Mouse (Mus musculus): ENCODE results near the gene Shank2. TPM values are rescaled to one million over a fixed set of nuclear protein-coding genes. Genes with fewer than 3 reads are reported as not detected.

Gene Shank2
- total RNA-seq, 2 experiments from 2014 or later = 113 to 116 TPM

DNA sequence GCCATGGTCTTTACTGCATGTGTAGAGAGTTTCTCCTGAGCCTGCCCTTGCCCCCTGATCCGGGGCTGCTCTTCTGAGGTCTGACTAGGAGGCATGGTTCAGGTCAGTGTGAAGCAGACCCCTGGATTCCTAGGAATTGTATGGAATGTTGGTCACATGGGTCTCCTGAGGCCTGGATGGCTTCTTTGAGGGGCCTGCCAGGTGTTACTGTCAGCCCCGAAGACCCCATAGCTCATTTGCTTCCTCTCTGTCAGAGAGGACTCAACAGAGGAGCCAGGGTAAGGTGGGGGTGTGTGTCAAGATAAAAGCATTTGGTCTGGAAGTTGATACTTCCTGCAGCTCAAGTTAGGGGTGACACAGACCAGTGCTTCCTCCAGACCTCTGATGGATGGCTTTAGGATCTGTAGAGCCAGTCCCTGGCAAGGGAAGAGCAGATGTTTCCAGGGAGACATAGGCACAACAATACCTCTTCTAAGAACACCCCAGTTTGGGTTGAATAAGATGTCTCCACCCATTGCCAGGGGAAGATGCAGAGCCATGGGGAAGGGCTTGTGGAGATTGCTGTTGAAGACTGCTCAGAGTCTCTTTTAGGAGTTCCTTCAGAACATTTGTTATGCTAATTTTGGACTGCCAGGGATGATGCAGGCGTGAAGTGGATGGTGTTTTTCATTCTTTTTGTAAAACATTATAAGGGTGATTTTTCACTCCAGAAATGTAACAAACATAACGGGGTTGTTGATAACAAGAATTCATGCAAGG lies 100.7 kb downstream of the Shank2 start:
- no peak for DNase-seq (ENCODE audit: low spot score in 2 of 2)

GRCm38 (mm10) chr7:144105952-144106351 lies 104.2 kb downstream of the Shank2 start:
- no peak for DNase-seq (ENCODE audit: low spot score in 2 of 2)

DNA sequence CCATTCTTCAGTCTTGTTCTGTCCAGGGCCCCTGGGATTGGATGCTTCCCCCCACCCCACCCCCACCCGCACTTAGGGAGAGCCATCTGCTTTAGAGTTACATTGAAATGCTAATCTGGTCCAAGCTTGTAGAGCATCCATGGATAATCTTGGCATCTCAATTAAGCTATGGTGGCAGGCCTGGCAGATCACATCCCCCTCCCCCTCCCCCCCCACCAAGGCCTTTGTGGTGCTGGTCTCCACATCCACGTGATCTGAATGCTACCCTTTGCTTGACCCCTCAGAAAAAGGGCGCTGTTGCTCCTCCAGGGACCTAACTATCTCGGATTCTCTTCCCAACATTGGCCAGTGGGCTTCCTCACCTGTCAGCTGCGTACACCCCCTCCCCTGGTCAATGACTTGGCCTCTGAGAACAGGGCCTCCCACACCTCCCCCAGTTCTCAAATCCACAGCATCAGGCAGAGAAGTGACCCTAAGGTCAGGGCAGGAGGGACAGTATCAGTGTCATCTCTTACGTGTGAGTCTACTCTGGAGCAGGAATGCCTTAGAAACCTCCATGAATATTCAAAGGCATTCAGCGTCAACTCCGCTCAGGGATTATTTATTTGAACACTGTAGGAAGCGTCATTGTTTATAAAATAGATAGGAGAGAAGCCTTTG lies 104.8 kb downstream of the Shank2 start:
- no peak for DNase-seq (ENCODE audit: low spot score in 2 of 2)

- DNase-seq (ENCODE audit: low spot score in 2 of 2) = no peak
These were observed 106.4 kb downstream of the Shank2 start for GRCm38 (mm10) chr7:144108141-144108540.

- DNase-seq (ENCODE audit: low spot score in 2 of 2) = no peak
These were observed 109.4 kb downstream of the Shank2 start for GRCm38 (mm10) chr7:144111026-144111604.

GRCm38 (mm10) chr7:144111981-144112380 lies 110.3 kb downstream of the Shank2 start:
- no peak for DNase-seq (ENCODE audit: low spot score in 2 of 2)

DNA sequence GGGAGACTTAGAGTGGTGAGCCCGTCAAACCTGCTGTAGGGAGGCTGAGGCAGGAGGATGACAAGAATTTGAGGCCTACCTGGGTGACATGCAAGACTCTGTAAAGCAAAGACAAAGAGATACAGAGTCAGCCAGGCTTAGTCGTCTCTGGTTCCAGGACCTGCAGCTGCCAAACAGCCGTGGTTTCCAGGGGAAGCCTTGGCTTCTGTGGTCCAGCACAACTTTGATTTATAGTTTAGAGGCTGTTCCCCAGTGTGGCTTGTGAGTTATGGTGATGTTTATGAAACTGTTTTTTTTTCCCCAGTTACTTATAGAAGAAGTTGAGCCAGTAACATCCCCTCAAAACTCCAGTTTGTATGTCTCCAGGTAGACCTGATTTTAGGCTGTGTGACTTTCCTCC lies 112.5 kb downstream of the Shank2 start:
- DNase-seq (ENCODE audit: low spot score in 2 of 2) = no peak

GRCm38 (mm10) chr7:144119562-144119961 lies 117.8 kb downstream of the Shank2 start:
- DNase-seq (ENCODE audit: low spot score in 2 of 2) = no peak

- peak; percentile 31 to 46 for DNase-seq (ENCODE audit: low spot score in 2 of 2)
These were observed 131.1 kb downstream of the Shank2 start for GRCm38 (mm10) chr7:144132699-144133387.

- no peak for DNase-seq (ENCODE audit: low spot score in 2 of 2)
These were observed 131.8 kb downstream of the Shank2 start for GRCm38 (mm10) chr7:144133388-144133998.

DNA sequence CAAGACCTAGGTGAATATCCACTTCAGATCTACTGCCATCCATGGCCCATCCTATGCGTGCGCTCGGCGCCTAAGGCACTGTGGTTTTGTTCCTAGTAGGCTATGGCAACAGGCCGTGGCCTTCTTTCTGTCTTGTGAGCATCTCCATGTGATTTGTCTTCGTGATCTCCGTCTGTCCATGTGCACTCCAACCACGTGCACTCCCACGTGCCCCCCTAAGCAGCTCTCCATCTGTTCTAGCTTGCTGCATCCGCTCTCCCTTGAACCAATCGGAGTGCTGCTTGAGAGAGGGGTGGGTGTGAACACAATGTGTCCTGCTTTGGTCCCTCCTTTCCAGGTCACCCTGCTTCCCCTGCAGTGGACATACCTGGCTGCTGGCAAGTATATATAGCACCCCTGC lies 133.0 kb downstream of the Shank2 start:
- no peak for DNase-seq (ENCODE audit: low spot score in 2 of 2)

DNA sequence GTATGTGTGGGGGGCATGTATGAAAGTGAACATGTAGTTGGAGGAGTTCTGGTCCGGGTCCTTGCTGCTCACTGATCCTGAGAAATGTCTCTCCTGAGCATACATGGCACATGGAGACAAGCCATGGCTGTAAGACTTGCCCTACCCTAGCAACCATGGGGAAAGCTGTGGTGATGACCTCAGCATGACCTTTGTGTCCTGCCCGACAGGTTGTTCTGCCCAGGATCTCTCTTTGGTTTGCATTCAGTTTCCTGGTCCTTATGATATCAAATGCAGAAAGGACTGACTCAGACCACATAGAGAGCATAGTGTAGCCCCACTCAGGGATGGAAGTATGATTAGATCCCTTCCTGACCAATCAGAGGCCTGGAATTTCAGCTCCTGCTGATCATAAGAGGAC lies 136.1 kb downstream of the Shank2 start:
- DNase-seq (ENCODE audit: low spot score in 2 of 2) = no peak

DNA sequence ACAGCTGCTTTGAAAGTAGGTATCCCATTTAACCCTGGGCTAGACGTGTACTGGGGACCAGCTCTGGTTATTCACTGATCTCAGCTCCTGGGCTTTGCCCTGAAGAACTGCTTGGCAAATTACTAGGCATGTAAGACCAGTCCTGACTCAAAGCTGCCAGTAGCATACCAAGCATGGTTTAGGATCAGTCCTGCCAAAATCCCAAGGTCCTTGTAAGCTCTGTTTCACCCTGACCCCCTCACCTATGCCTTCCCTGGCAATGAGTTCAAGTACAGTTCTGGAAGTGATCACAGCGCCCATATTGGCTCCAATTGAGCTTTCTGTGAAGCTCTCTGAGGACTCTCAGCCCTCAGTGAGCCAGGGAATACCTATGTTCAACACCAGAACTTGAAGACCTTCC lies 136.7 kb downstream of the Shank2 start:
- no peak for DNase-seq (ENCODE audit: low spot score in 2 of 2)

DNA sequence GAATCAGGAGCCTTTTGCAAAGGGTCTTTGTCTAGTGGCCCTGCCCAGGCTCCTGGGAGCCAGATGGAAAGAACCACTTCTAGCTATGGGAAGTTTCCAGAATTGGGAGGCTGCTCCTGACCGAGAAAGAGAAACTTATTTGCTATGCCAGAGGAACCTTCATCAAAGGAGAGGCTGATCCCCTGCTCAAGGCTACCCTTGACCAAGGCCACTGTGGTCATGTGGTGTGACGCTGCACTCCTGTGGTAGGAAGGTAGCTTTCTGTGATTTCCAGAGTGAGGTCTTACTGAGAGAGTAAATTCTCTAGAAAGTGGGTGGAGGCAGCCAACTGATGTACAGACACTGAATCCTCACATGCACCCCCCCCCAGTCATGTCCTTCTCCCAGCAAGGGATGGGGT lies 138.0 kb downstream of the Shank2 start:
- DNase-seq (ENCODE audit: low spot score in 2 of 2) = no peak

- no peak for DNase-seq (ENCODE audit: low spot score in 2 of 2)
These were observed 138.7 kb downstream of the Shank2 start for GRCm38 (mm10) chr7:144140470-144140869.

- DNase-seq (ENCODE audit: low spot score in 2 of 2) = no peak
These were observed 140.3 kb downstream of the Shank2 start for GRCm38 (mm10) chr7:144142036-144142435.

DNA sequence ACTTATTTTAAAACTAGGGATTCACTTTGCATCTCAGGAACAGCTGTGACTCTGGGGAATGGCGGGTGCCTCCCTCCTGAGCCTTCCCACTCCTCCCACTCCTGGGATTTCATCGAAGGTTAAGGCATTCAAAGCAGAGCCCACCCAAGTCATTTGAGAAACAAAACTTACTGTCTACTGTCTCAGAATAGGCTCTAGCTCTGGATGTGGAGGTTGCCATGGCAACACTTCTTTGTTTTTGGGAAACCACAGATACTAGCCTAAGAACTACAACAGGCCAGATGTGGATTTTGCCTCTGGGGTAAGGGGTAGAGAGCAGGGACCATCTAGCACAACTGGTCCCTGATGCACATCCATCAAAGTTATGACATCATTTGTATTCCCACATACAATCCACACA lies 142.2 kb downstream of the Shank2 start:
- DNase-seq (ENCODE audit: low spot score in 2 of 2) = no peak

DNA sequence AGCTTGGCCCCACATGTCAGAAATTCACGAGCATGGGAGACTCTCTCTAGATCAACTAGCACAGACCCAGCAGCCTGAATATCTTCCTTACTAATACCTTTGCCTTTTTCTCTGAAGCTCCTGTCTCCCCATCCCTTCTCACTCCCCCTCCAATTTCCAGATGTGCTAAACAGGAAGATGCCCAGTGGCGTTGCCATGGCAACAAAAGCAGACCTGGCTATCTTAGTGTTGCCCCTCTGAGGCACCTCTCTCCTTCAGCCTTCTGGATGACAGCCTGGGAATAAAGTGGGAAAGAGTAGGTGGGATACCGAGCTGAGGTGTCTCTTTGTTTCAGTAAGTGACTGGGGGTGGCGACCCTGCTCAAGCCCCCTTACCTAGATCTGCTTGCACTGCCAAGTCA lies 146.4 kb downstream of the Shank2 start:
- no peak for DNase-seq (ENCODE audit: low spot score in 2 of 2)

DNA sequence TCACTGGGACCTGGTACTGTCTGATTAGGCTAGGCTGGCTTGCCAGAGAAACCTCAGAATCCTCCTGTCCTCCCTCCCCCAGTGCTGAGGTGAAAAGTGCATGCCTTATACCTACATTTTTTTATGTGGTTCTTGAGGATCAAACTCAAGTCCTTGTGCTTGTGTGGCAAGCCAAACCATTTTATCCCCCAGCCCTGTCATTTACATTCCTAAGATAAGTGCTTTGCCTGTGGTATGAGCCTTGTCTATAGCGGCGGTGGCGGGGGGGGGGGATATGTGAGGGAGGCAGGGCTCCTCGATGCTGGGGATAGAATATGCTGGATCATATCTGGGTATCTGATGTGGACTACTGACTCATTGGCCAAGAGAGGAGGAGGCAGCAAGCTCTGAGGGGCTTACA lies 151.4 kb downstream of the Shank2 start:
- DNase-seq (ENCODE audit: low spot score in 2 of 2) = no peak

DNA sequence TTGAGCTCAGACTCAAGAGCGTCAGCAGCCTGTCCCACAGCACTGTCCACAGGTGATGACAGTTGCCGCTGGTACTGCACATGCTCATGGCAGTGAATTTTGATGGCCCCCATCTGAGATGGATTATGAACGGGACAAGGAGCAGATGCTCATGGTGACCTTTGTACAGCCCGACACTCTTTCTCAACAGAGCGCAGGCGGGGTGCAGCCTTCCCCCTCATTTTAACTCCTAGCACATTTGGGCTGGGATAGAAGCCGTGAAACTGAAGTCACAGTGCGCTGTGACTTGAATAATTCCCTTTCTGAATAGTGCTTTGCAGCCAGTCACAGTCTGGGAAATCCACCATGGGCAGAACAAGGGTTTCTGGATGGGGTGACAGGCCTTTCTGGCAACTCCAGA lies 152.0 kb downstream of the Shank2 start:
- no peak for DNase-seq (ENCODE audit: low spot score in 2 of 2)

DNA sequence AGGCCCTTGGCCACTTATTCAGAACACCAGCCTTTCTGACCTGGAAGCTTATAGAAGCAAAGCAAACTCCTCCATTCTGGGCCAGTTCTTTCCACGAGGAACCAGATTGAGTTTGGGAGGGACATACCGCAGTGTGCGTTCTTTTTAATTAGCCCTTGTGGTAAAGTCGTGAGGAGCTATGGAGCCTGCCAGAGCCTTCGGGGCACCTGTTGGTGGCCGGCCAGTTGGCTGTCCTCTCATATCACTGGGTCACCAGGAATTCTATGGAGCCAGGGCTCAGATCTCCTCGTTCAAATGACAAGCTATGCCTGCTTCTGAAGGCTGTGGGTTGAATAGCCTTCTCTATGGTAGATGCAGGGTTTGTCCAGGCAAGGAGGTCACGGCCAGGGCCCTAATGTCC lies 156.2 kb downstream of the Shank2 start:
- no peak for DNase-seq (ENCODE audit: low spot score in 2 of 2)

DNA sequence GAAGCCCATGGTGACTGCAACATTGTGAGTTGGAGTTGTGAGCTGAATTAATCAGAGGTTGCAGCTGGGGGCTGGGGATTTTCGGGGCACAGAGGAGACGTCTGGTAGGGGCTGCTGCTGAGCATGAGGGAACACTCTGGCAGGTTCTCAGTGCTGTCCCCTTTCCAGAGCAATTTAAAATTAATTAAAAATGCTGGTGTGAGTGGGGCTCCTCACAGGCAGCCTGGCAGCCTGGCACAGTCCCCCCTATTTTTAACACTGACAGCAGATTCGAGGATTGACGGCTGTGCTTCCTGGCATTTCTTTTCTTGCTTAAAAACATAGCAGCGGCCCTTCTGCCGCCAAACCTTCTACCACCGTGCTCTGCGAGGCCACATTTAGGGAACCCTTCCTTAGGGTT lies 157.8 kb downstream of the Shank2 start:
- peak; percentile 64 to 74 for DNase-seq (ENCODE audit: low spot score in 2 of 2)
